Comparison of ENCODE assay signal across 24 mouse cellular contexts in the genomic region with DNA sequence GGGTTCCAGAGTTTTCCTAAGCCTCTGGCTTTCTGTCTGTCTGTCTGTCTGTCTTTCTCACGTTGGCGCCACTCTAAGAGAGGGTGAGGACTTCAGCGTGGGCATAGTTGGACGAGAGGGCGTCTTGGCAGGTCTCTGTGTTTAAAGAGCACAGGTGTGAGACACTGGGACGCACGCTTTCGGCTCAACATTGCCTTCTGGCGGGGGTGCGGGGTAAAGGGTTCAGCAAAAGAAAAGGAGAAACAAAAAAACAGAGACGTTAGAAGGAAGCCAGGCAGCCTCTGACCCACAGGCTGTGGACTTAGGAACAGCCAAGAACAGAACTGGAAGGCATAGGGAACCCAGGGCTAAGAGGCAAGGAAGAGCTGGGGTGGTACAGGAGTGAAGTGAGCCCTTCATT. TPM values are rescaled to one million over a fixed set of nuclear protein-coding genes. Genes with fewer than 3 reads are reported as not detected.
"Had no signal": no experiment of that assay in that cellular context is flagged by ENCODE, and none has a peak within 500 bp of the region (broad histone marks: within the 10 kb centered on the region; RNA-seq: fewer than 3 reads in every experiment).

No protein-coding gene starts in this region.

- H3K36me3 ChIP-seq: heart, embryonic 10.5 days; heart, embryonic 12.5 days; hindbrain, embryonic 10.5 days; hindbrain, embryonic 12.5 days; intestine, embryonic 15.5 days; limb, embryonic 10.5 days; limb, embryonic 12.5 days had no signal

- H3K9me3 ChIP-seq: heart, embryonic 10.5 days; hindbrain, embryonic 10.5 days; hindbrain, embryonic 12.5 days; intestine, embryonic 15.5 days; limb, embryonic 10.5 days; limb, embryonic 12.5 days had no signal

- H3K9ac ChIP-seq: heart, embryonic 12.5 days; hindbrain, embryonic 12.5 days; hindbrain, embryonic 14.5 days; intestine, embryonic 15.5 days; limb, embryonic 12.5 days; liver, embryonic 14.5 days had no signal

- DNase-seq: gastrocnemius, adult 2 months; gastrocnemius, postnatal 10 days; gastrocnemius, postnatal 25 days; heart, adult 18-20 months; heart, postnatal 10 days; heart, postnatal 4 days; kidney, adult 18-20 months; kidney, adult 8-10 months; kidney, postnatal 10 days; kidney, postnatal 4 days; layer of hippocampus, adult 9-11 months; liver had no signal

- H3K4me1 ChIP-seq: heart, embryonic 12.5 days; intestine, embryonic 15.5 days had no signal

- H3K27ac ChIP-seq: gastrocnemius, adult 2 months; heart, embryonic 10.5 days; hindbrain, embryonic 10.5 days; hindbrain, embryonic 12.5 days; hindbrain, embryonic 14.5 days; intestine, embryonic 15.5 days; left cerebral cortex, adult 2 months; limb, embryonic 10.5 days; limb, embryonic 12.5 days; liver, embryonic 14.5 days had no signal

- H3K4me3 ChIP-seq: gastrocnemius, adult 2 months; heart, embryonic 10.5 days; heart, embryonic 12.5 days; hindbrain, embryonic 10.5 days; hindbrain, embryonic 12.5 days; intestine, embryonic 15.5 days; left cerebral cortex, adult 2 months; limb, embryonic 10.5 days; limb, embryonic 12.5 days had no signal

RNA-seq across cellular contexts. Expression of gene Kcnc4, which starts 20.1 kb away (rescaled TPM):
- total RNA-seq: granulocyte monocyte progenitor cell, adult 5-6 weeks had no signal
- polyA plus RNA-seq: inflammation-experienced regulatory T-cells, adult 6 months; limb, embryonic 10.5 days; limb, embryonic 12.5 days; liver, embryonic 14.5 days had no signal
